Comparison of ENCODE assay signal across 8 mouse cellular contexts in genomic region chr8:71521634-71522033, GRCm38 (mm10). TPM values are rescaled to one million over a fixed set of nuclear protein-coding genes. Genes with fewer than 3 reads are reported as not detected.
DNase-seq lines count a peak whose midpoint lies in the region; ATAC-seq and TF ChIP-seq lines count a peak whose summit lies in the region.

No protein-coding gene starts in this region.

- peaks cover 17% of the 10 kb centered on the region; the same call in 1 of the 2 replicates for H3K4me1 ChIP-seq in embryonic facial prominence, embryonic 15.5 days
- peaks cover 42% of the 10 kb centered on the region for H3K4me1 ChIP-seq in heart, embryonic 10.5 days
- peaks cover 9% of the 10 kb centered on the region; the same call in 1 of the 2 replicates for H3K4me1 ChIP-seq in kidney, embryonic 14.5 days (ENCODE audit: control insufficient read depth, insufficient read depth, low read length)
- peaks cover 3% of the 10 kb centered on the region; the same call in 1 of the 2 replicates for H3K4me1 ChIP-seq in limb, embryonic 14.5 days (ENCODE audit: control insufficient read depth, insufficient read depth, low read length)
- no peaks in the 10 kb centered on the region for H3K4me1 ChIP-seq in midbrain, postnatal 0 days (ENCODE audit: insufficient read depth, low read length)

- TF ChIP-seq POLR2A in limb, embryonic 14.5 days (IDR thresholded peaks at IDR 0.05; ENCODE audit: borderline replicate concordance, extremely low read depth, insufficient read depth, insufficient read length) = 0 out of 2 replicates have a peak, but pooled peaks have one; percentile 24

- no peak overlapping the region for H3K27ac ChIP-seq in embryonic facial prominence, embryonic 15.5 days (replicated peaks)
- peak overlapping the region; percentile 22; the same call in 1 of the 2 replicates for H3K27ac ChIP-seq in heart, embryonic 10.5 days
- H3K27ac ChIP-seq in kidney, embryonic 14.5 days (ENCODE audit: low read depth, low read length) = no peak overlapping the region
- H3K27ac ChIP-seq in limb, embryonic 14.5 days (replicated peaks; ENCODE audit: low read depth, low read length) = no peak overlapping the region
- no peak overlapping the region for H3K27ac ChIP-seq in midbrain, postnatal 0 days (ENCODE audit: low read depth, low read length)

- 0 out of 2 replicates have a peak overlapping the region, but pooled peaks have one; percentile 12 for H3K4me3 ChIP-seq in embryonic facial prominence, embryonic 15.5 days (replicated peaks)
- H3K4me3 ChIP-seq in heart, embryonic 10.5 days = peak overlapping the region; percentile 27; the same call in 1 of the 2 replicates
- no peak overlapping the region for H3K4me3 ChIP-seq in kidney, embryonic 14.5 days (ENCODE audit: low read length)
- no peak overlapping the region; the same call in 1 of the 2 replicates for H3K4me3 ChIP-seq in limb, embryonic 14.5 days (replicated peaks; ENCODE audit: low read length)
- no peak overlapping the region for H3K4me3 ChIP-seq in midbrain, postnatal 0 days (ENCODE audit: low read depth, low read length)

- peaks cover 33% of the 10 kb centered on the region for H3K27me3 ChIP-seq in embryonic facial prominence, embryonic 15.5 days
- H3K27me3 ChIP-seq in heart, embryonic 10.5 days (ENCODE audit: insufficient read depth, poor library complexity, severe bottlenecking) = peaks cover 45% of the 10 kb centered on the region
- H3K27me3 ChIP-seq in kidney, embryonic 14.5 days (ENCODE audit: control insufficient read depth, insufficient read depth, low read length) = peaks cover 20% of the 10 kb centered on the region
- H3K27me3 ChIP-seq in limb, embryonic 14.5 days (ENCODE audit: control insufficient read depth, insufficient read depth, low read length) = peaks cover 20% of the 10 kb centered on the region
- H3K27me3 ChIP-seq in midbrain, postnatal 0 days (ENCODE audit: insufficient read depth, low read length) = peaks cover 15% of the 10 kb centered on the region; the same call in 1 of the 2 replicates

- 3% methylated on average over 17 of the region's 17 CpGs for WGBS in embryonic facial prominence, embryonic 15.5 days
- 6% methylated on average over 17 of the region's 17 CpGs for WGBS in heart, embryonic 10.5 days
- 3% methylated on average over 17 of the region's 17 CpGs for WGBS in kidney, embryonic 14.5 days
- 1% methylated on average over 17 of the region's 17 CpGs for WGBS in limb, embryonic 14.5 days
- 4% methylated on average over 17 of the region's 17 CpGs for WGBS in midbrain, postnatal 0 days

- no peaks in the 10 kb centered on the region for H3K36me3 ChIP-seq in embryonic facial prominence, embryonic 15.5 days
- no peaks in the 10 kb centered on the region for H3K36me3 ChIP-seq in heart, embryonic 10.5 days
- no peaks in the 10 kb centered on the region for H3K36me3 ChIP-seq in kidney, embryonic 14.5 days (ENCODE audit: control insufficient read depth, insufficient read depth, low read length)
- H3K36me3 ChIP-seq in limb, embryonic 14.5 days (ENCODE audit: control insufficient read depth, insufficient read depth, low read length) = no peaks in the 10 kb centered on the region
- H3K36me3 ChIP-seq in midbrain, postnatal 0 days (ENCODE audit: insufficient read depth, low read length) = no peaks in the 10 kb centered on the region

- peak; percentile 92 for TF ChIP-seq CTCF in midbrain, postnatal 0 days (IDR thresholded peaks at IDR 0.05)

- no peaks in the 10 kb centered on the region for H3K9me3 ChIP-seq in embryonic facial prominence, embryonic 15.5 days (replicated peaks)
- no peaks in the 10 kb centered on the region for H3K9me3 ChIP-seq in heart, embryonic 10.5 days
- H3K9me3 ChIP-seq in kidney, embryonic 14.5 days (ENCODE audit: control insufficient read depth, low read length) = no peaks in the 10 kb centered on the region
- H3K9me3 ChIP-seq in limb, embryonic 14.5 days (ENCODE audit: control insufficient read depth, low read length) = no peaks in the 10 kb centered on the region
- H3K9me3 ChIP-seq in midbrain, postnatal 0 days (ENCODE audit: low read length) = no peaks in the 10 kb centered on the region

- peak; percentile 98 for DNase-seq in 416B (ENCODE audit: low read depth)
- DNase-seq in adrenal gland, postnatal 4 days (ENCODE audit: low spot score in 2 of 2) = peak; percentile 93 to 94
- DNase-seq in heart, embryonic 10.5 days (ENCODE audit: low spot score) = peak; percentile 96
- peak; percentile 90 for DNase-seq in limb, embryonic 14.5 days (ENCODE audit: low spot score)
- DNase-seq in midbrain, postnatal 0 days (ENCODE audit: low spot score) = peak; percentile 95
- DNase-seq in spleen, postnatal 10 days (ENCODE audit: low spot score in 2 of 2) = peak; percentile 88 to 94

- ATAC-seq in embryonic facial prominence, embryonic 15.5 days (ENCODE audit: insufficient number of reproducible peaks, low FRiP score, low TSS enrichment, low read depth) = peak; percentile 80
- ATAC-seq in kidney, embryonic 14.5 days (ENCODE audit: low FRiP score, low TSS enrichment) = peak; percentile 85
- ATAC-seq in limb, embryonic 14.5 days (ENCODE audit: low FRiP score, low read depth) = peak; percentile 87
- ATAC-seq in midbrain, postnatal 0 days (ENCODE audit: low FRiP score) = peak; percentile 90

- peak overlapping the region; percentile 9; the same call in 1 of the 2 replicates for H3K9ac ChIP-seq in embryonic facial prominence, embryonic 15.5 days
- no peak overlapping the region for H3K9ac ChIP-seq in kidney, embryonic 14.5 days (ENCODE audit: low read depth, low read length)
- H3K9ac ChIP-seq in limb, embryonic 14.5 days (ENCODE audit: low read depth, low read length, severe bottlenecking) = no peak overlapping the region
- H3K9ac ChIP-seq in midbrain, postnatal 0 days (replicated peaks; ENCODE audit: low read length, poor library complexity, severe bottlenecking) = no peak overlapping the region

- peak overlapping the region; percentile 28 for H3K4me2 ChIP-seq in embryonic facial prominence, embryonic 15.5 days (replicated peaks)
- 0 out of 2 replicates have a peak overlapping the region, but pooled peaks have one; percentile 5 for H3K4me2 ChIP-seq in kidney, embryonic 14.5 days (replicated peaks; ENCODE audit: low read depth, low read length)
- H3K4me2 ChIP-seq in limb, embryonic 14.5 days (replicated peaks; ENCODE audit: low read depth, low read length, severe bottlenecking) = peak overlapping the region; percentile 20; the same call in 1 of the 2 replicates
- H3K4me2 ChIP-seq in midbrain, postnatal 0 days (ENCODE audit: low read depth, low read length, poor library complexity, severe bottlenecking) = peak overlapping the region; percentile 20; the same call in 1 of the 2 replicates

RNA-seq across cellular contexts. Expression of gene Ccdc194, which starts 3.9 kb away (rescaled TPM):
- under 1 TPM in 1 of 2 experiments, not detected in 1; 0.25 TPM for total RNA-seq in adrenal gland, postnatal 4 days (2021)
- polyA plus RNA-seq in embryonic facial prominence, embryonic 15.5 days (2015; fragmentation: Nextera tagmentation; extraction: Ambion mirVana) = 2.4 and 3.0 TPM in 2 replicates
- 0.99 and 1.3 TPM in 2 replicates for polyA plus RNA-seq in heart, embryonic 10.5 days (2016; fragmentation: Nextera tagmentation; extraction: Ambion mirVana)
- 0.27 and 0.34 TPM in 2 replicates for polyA plus RNA-seq in kidney, embryonic 14.5 days (2014; fragmentation: Nextera tagmentation; extraction: Ambion mirVana)
- 1.3 and 1.6 TPM in 2 replicates for polyA plus RNA-seq in limb, embryonic 14.5 days (2012; rRNA removed)
- 0.57 and 1.2 TPM in 2 replicates for polyA plus RNA-seq in limb, embryonic 14.5 days (2014; fragmentation: Nextera tagmentation; extraction: Ambion mirVana)
- total RNA-seq in midbrain, postnatal 0 days (2014; rRNA removed) = 0.27 TPM in 1 of 2 replicates, not detected in the other
- not detected in 2 replicates for polyA plus RNA-seq in midbrain, postnatal 0 days (2015; fragmentation: Nextera tagmentation; extraction: Ambion mirVana)

RNA-seq across cellular contexts. Expression of gene Plvap, which starts 10.1 kb away (rescaled TPM):
- 100 to 1,000 TPM; 179 to 185 TPM for total RNA-seq in adrenal gland, postnatal 4 days (2021)
- polyA plus RNA-seq in embryonic facial prominence, embryonic 15.5 days (2015; fragmentation: Nextera tagmentation; extraction: Ambion mirVana) = 61.4 and 62.8 TPM in 2 replicates
- 174 and 198 TPM in 2 replicates for polyA plus RNA-seq in heart, embryonic 10.5 days (2016; fragmentation: Nextera tagmentation; extraction: Ambion mirVana)
- polyA plus RNA-seq in kidney, embryonic 14.5 days (2014; fragmentation: Nextera tagmentation; extraction: Ambion mirVana) = 117 and 123 TPM in 2 replicates
- polyA plus RNA-seq in limb, embryonic 14.5 days (2012; rRNA removed) = 59.8 and 77.7 TPM in 2 replicates
- 53.2 and 57.2 TPM in 2 replicates for polyA plus RNA-seq in limb, embryonic 14.5 days (2014; fragmentation: Nextera tagmentation; extraction: Ambion mirVana)
- 4.8 and 7.6 TPM in 2 replicates for total RNA-seq in midbrain, postnatal 0 days (2014; rRNA removed)
- polyA plus RNA-seq in midbrain, postnatal 0 days (2015; fragmentation: Nextera tagmentation; extraction: Ambion mirVana) = 9.0 and 10.4 TPM in 2 replicates

RNA-seq across cellular contexts. Expression of gene Bst2, which starts 15.6 kb away (rescaled TPM):
- 10 to 100 TPM; 39.6 to 46.0 TPM for total RNA-seq in adrenal gland, postnatal 4 days (2021)
- 34.8 and 35.5 TPM in 2 replicates for polyA plus RNA-seq in embryonic facial prominence, embryonic 15.5 days (2015; fragmentation: Nextera tagmentation; extraction: Ambion mirVana)
- polyA plus RNA-seq in heart, embryonic 10.5 days (2016; fragmentation: Nextera tagmentation; extraction: Ambion mirVana) = 16.8 and 20.7 TPM in 2 replicates
- 8.6 and 17.1 TPM in 2 replicates for polyA plus RNA-seq in kidney, embryonic 14.5 days (2014; fragmentation: Nextera tagmentation; extraction: Ambion mirVana)
- polyA plus RNA-seq in limb, embryonic 14.5 days (2012; rRNA removed) = 47.2 and 50.6 TPM in 2 replicates
- polyA plus RNA-seq in limb, embryonic 14.5 days (2014; fragmentation: Nextera tagmentation; extraction: Ambion mirVana) = 12.4 and 16.5 TPM in 2 replicates
- total RNA-seq in midbrain, postnatal 0 days (2014; rRNA removed) = 12.6 and 15.3 TPM in 2 replicates
- 15.3 and 17.6 TPM in 2 replicates for polyA plus RNA-seq in midbrain, postnatal 0 days (2015; fragmentation: Nextera tagmentation; extraction: Ambion mirVana)

RNA-seq across cellular contexts. Expression of gene Mvb12a, which starts 21.1 kb away (rescaled TPM):
- 10 to 100 TPM; 74.5 to 76.0 TPM for total RNA-seq in adrenal gland, postnatal 4 days (2021)
- polyA plus RNA-seq in embryonic facial prominence, embryonic 15.5 days (2015; fragmentation: Nextera tagmentation; extraction: Ambion mirVana) = 86.8 and 92.9 TPM in 2 replicates
- 71.9 and 75.6 TPM in 2 replicates for polyA plus RNA-seq in heart, embryonic 10.5 days (2016; fragmentation: Nextera tagmentation; extraction: Ambion mirVana)
- 98.7 and 111 TPM in 2 replicates for polyA plus RNA-seq in kidney, embryonic 14.5 days (2014; fragmentation: Nextera tagmentation; extraction: Ambion mirVana)
- polyA plus RNA-seq in limb, embryonic 14.5 days (2012; rRNA removed) = 107 and 169 TPM in 2 replicates
- 104 and 107 TPM in 2 replicates for polyA plus RNA-seq in limb, embryonic 14.5 days (2014; fragmentation: Nextera tagmentation; extraction: Ambion mirVana)
- total RNA-seq in midbrain, postnatal 0 days (2014; rRNA removed) = 77.4 and 79.2 TPM in 2 replicates
- polyA plus RNA-seq in midbrain, postnatal 0 days (2015; fragmentation: Nextera tagmentation; extraction: Ambion mirVana) = 81.4 and 82.6 TPM in 2 replicates

RNA-seq across cellular contexts. Expression of gene Gtpbp3, which starts 33.7 kb away (rescaled TPM):
- total RNA-seq in adrenal gland, postnatal 4 days (2021) = 10 to 100 TPM; 30.6 to 32.0 TPM
- 15.9 and 17.3 TPM in 2 replicates for polyA plus RNA-seq in embryonic facial prominence, embryonic 15.5 days (2015; fragmentation: Nextera tagmentation; extraction: Ambion mirVana)
- polyA plus RNA-seq in heart, embryonic 10.5 days (2016; fragmentation: Nextera tagmentation; extraction: Ambion mirVana) = 13.2 and 14.7 TPM in 2 replicates
- 6.6 and 8.4 TPM in 2 replicates for polyA plus RNA-seq in kidney, embryonic 14.5 days (2014; fragmentation: Nextera tagmentation; extraction: Ambion mirVana)
- polyA plus RNA-seq in limb, embryonic 14.5 days (2012; rRNA removed) = 41.6 and 59.5 TPM in 2 replicates
- polyA plus RNA-seq in limb, embryonic 14.5 days (2014; fragmentation: Nextera tagmentation; extraction: Ambion mirVana) = 5.9 and 6.8 TPM in 2 replicates
- total RNA-seq in midbrain, postnatal 0 days (2014; rRNA removed) = 28.0 and 31.5 TPM in 2 replicates
- 11.4 and 11.5 TPM in 2 replicates for polyA plus RNA-seq in midbrain, postnatal 0 days (2015; fragmentation: Nextera tagmentation; extraction: Ambion mirVana)

Comparison
In these comparisons a context has a peak if more than half of its experiments do, and no peak if none do; other contexts are left out.
1. H3K4me3 ChIP-seq: peak in embryonic facial prominence, embryonic 15.5 days (single experiment) and heart, embryonic 10.5 days (single experiment); none in kidney, embryonic 14.5 days (single experiment), limb, embryonic 14.5 days (single experiment) and midbrain, postnatal 0 days (single experiment).
2. Peak in every context shown above with its lines, with median percentiles within 50 percentile points of each other: DNase-seq, ATAC-seq and H3K4me2 ChIP-seq.